Mouse (Mus musculus) ES-Bruce4 (cell line): ENCODE data around the gene Sgk1.

Source experiments
- CTCF ChIP-seq: IDR thresholded peaks from one replicate; pipeline ENCODE4 v1.8.1; 2011; ENCODE audit warnings: low read depth, low read length
- EP300 ChIP-seq: IDR thresholded peaks from 2 replicates; pipeline ENCODE4 v1.6.1; 2011; ENCODE audit warnings: low read depth, low read length; ENCODE audit not compliant: insufficient read depth

- TF ChIP-seq EP300, result no peak
- TF ChIP-seq CTCF, result no peak
These were observed 56.2 kb downstream of the Sgk1 start for GRCm38 (mm10) chr10:21938166-21938565.
